Mouse (Mus musculus): ENCODE measurements around the gene Cmtm7. TPM values are rescaled to one million over a fixed set of nuclear protein-coding genes. Genes with fewer than 3 reads are reported as not detected.

The Cmtm7 gene
- 60.6 and 63.7 TPM in 2 replicates for polyA plus RNA-seq (2011; ENCODE audit: insufficient read depth, insufficient read length, low read depth, missing spikeins)

GRCm38 (mm10) chr9:114781526-114782212 lies at the start of gene Cmtm7:
Gene Cmtm7, minus strand, starts transcription at chr9:114781856.
- peak within 1 kb of the TSS; percentile 77 for H3K4me3 ChIP-seq (ENCODE audit: low read depth, low read length)
- H3K9ac ChIP-seq (ENCODE audit: low read depth, poor library complexity, severe bottlenecking) = peak within 1 kb of the TSS; percentile 88
- peak within 1 kb of the TSS; percentile 49 for H3K27ac ChIP-seq (ENCODE audit: insufficient read depth, low read length)
- H3K4me1 ChIP-seq (ENCODE audit: control insufficient read depth, insufficient read depth, low read length) = no peaks in the 10 kb centered on the region
- TF ChIP-seq CTCF (IDR thresholded peaks at IDR 0.05; ENCODE audit: low read depth, low read length) = no peak
- no peaks in the 10 kb centered on the region for H3K27me3 ChIP-seq (ENCODE audit: control insufficient read depth, insufficient read depth, low read length, poor library complexity, severe bottlenecking)
- H3K36me3 ChIP-seq (ENCODE audit: control insufficient read depth, insufficient read depth, low read length, poor library complexity, severe bottlenecking) = no peaks in the 10 kb centered on the region
- no peaks in the 10 kb centered on the region for H3K9me3 ChIP-seq (replicated peaks; ENCODE audit: control insufficient read depth, insufficient read depth, low read length, poor library complexity, severe bottlenecking)

GRCm38 (mm10) chr9:114830351-114830750 lies 48.7 kb upstream of the Cmtm7 start:
- Histone ChIP-seq H3K36me3 (ENCODE audit: control insufficient read depth, insufficient read depth, low read length, poor library complexity, severe bottlenecking) (no peaks in the 10 kb centered on the region), H3K4me3 (ENCODE audit: low read depth, low read length) (no peak overlapping the region), H3K9me3 (replicated peaks; ENCODE audit: control insufficient read depth, insufficient read depth, low read length, poor library complexity, severe bottlenecking) (no peaks in the 10 kb centered on the region), H3K27ac (ENCODE audit: insufficient read depth, low read length) (no peak overlapping the region), H3K9ac (ENCODE audit: low read depth, poor library complexity, severe bottlenecking) (no peak overlapping the region), H3K4me1 (ENCODE audit: control insufficient read depth, insufficient read depth, low read length) (no peaks in the 10 kb centered on the region), H3K27me3 (ENCODE audit: control insufficient read depth, insufficient read depth, low read length, poor library complexity, severe bottlenecking) (no peaks in the 10 kb centered on the region)
- TF ChIP-seq EP300 (IDR thresholded peaks at IDR 0.05; ENCODE audit: insufficient read depth, low read depth, low read length) = no peak
- no peak for TF ChIP-seq CTCF (IDR thresholded peaks at IDR 0.05; ENCODE audit: low read depth, low read length)
- TF ChIP-seq POLR2A (IDR thresholded peaks at IDR 0.05; ENCODE audit: insufficient read depth, low read length) = no peak

- no peaks in the 10 kb centered on the region for H3K9me3 ChIP-seq (replicated peaks; ENCODE audit: control insufficient read depth, insufficient read depth, low read length, poor library complexity, severe bottlenecking)
- no peak overlapping the region for H3K9ac ChIP-seq (ENCODE audit: low read depth, poor library complexity, severe bottlenecking)
- H3K4me1 ChIP-seq (ENCODE audit: control insufficient read depth, insufficient read depth, low read length) = no peaks in the 10 kb centered on the region
- H3K36me3 ChIP-seq (ENCODE audit: control insufficient read depth, insufficient read depth, low read length, poor library complexity, severe bottlenecking) = no peaks in the 10 kb centered on the region
- no peak overlapping the region for H3K27ac ChIP-seq (ENCODE audit: insufficient read depth, low read length)
- H3K27me3 ChIP-seq (ENCODE audit: control insufficient read depth, insufficient read depth, low read length, poor library complexity, severe bottlenecking) = no peaks in the 10 kb centered on the region
- no peak overlapping the region for H3K4me3 ChIP-seq (ENCODE audit: low read depth, low read length)
- no peak for TF ChIP-seq CTCF (IDR thresholded peaks at IDR 0.05; ENCODE audit: low read depth, low read length)
- no peak for TF ChIP-seq EP300 (IDR thresholded peaks at IDR 0.05; ENCODE audit: insufficient read depth, low read depth, low read length)
- TF ChIP-seq POLR2A (IDR thresholded peaks at IDR 0.05; ENCODE audit: insufficient read depth, low read length) = no peak
These were observed 48.0 kb upstream of the Cmtm7 start for GRCm38 (mm10) chr9:114829669-114830068.

GRCm38 (mm10) chr9:114828377-114828776 lies 46.7 kb upstream of the Cmtm7 start:
- Histone ChIP-seq H3K9ac (ENCODE audit: low read depth, poor library complexity, severe bottlenecking) (no peak overlapping the region), H3K9me3 (replicated peaks; ENCODE audit: control insufficient read depth, insufficient read depth, low read length, poor library complexity, severe bottlenecking) (no peaks in the 10 kb centered on the region), H3K36me3 (ENCODE audit: control insufficient read depth, insufficient read depth, low read length, poor library complexity, severe bottlenecking) (no peaks in the 10 kb centered on the region), H3K4me1 (ENCODE audit: control insufficient read depth, insufficient read depth, low read length) (no peaks in the 10 kb centered on the region), H3K27me3 (ENCODE audit: control insufficient read depth, insufficient read depth, low read length, poor library complexity, severe bottlenecking) (no peaks in the 10 kb centered on the region), H3K4me3 (ENCODE audit: low read depth, low read length) (no peak overlapping the region), H3K27ac (ENCODE audit: insufficient read depth, low read length) (no peak overlapping the region)
- TF ChIP-seq EP300 (IDR thresholded peaks at IDR 0.05; ENCODE audit: insufficient read depth, low read depth, low read length) (no peak), CTCF (IDR thresholded peaks at IDR 0.05; ENCODE audit: low read depth, low read length) (peak; percentile 18), POLR2A (IDR thresholded peaks at IDR 0.05; ENCODE audit: insufficient read depth, low read length) (no peak)

- Histone ChIP-seq H3K27ac (ENCODE audit: insufficient read depth, low read length) (no peak overlapping the region), H3K4me3 (ENCODE audit: low read depth, low read length) (no peak overlapping the region), H3K27me3 (ENCODE audit: control insufficient read depth, insufficient read depth, low read length, poor library complexity, severe bottlenecking) (no peaks in the 10 kb centered on the region), H3K4me1 (ENCODE audit: control insufficient read depth, insufficient read depth, low read length) (no peaks in the 10 kb centered on the region), H3K36me3 (ENCODE audit: control insufficient read depth, insufficient read depth, low read length, poor library complexity, severe bottlenecking) (no peaks in the 10 kb centered on the region), H3K9me3 (replicated peaks; ENCODE audit: control insufficient read depth, insufficient read depth, low read length, poor library complexity, severe bottlenecking) (no peaks in the 10 kb centered on the region), H3K9ac (ENCODE audit: low read depth, poor library complexity, severe bottlenecking) (no peak overlapping the region)
- TF ChIP-seq POLR2A (IDR thresholded peaks at IDR 0.05; ENCODE audit: insufficient read depth, low read length) = no peak
- no peak for TF ChIP-seq EP300 (IDR thresholded peaks at IDR 0.05; ENCODE audit: insufficient read depth, low read depth, low read length)
- no peak for TF ChIP-seq CTCF (IDR thresholded peaks at IDR 0.05; ENCODE audit: low read depth, low read length)
These were observed 45.7 kb upstream of the Cmtm7 start for GRCm38 (mm10) chr9:114827242-114827852.

GRCm38 (mm10) chr9:114824166-114824565 lies 42.5 kb upstream of the Cmtm7 start:
- no peaks in the 10 kb centered on the region for H3K9me3 ChIP-seq (replicated peaks; ENCODE audit: control insufficient read depth, insufficient read depth, low read length, poor library complexity, severe bottlenecking)
- no peak overlapping the region for H3K9ac ChIP-seq (ENCODE audit: low read depth, poor library complexity, severe bottlenecking)
- H3K4me3 ChIP-seq (ENCODE audit: low read depth, low read length) = no peak overlapping the region
- H3K27me3 ChIP-seq (ENCODE audit: control insufficient read depth, insufficient read depth, low read length, poor library complexity, severe bottlenecking) = no peaks in the 10 kb centered on the region
- no peak for TF ChIP-seq POLR2A (IDR thresholded peaks at IDR 0.05; ENCODE audit: insufficient read depth, low read length)
- TF ChIP-seq EP300 (IDR thresholded peaks at IDR 0.05; ENCODE audit: insufficient read depth, low read depth, low read length) = no peak
- TF ChIP-seq CTCF (IDR thresholded peaks at IDR 0.05; ENCODE audit: low read depth, low read length) = no peak
- no peak overlapping the region for H3K27ac ChIP-seq (ENCODE audit: insufficient read depth, low read length)
- no peaks in the 10 kb centered on the region for H3K36me3 ChIP-seq (ENCODE audit: control insufficient read depth, insufficient read depth, low read length, poor library complexity, severe bottlenecking)
- no peaks in the 10 kb centered on the region for H3K4me1 ChIP-seq (ENCODE audit: control insufficient read depth, insufficient read depth, low read length)

All from ES-Bruce4 (cell line).